Mouse (Mus musculus) stomach, embryonic 14.5 days (tissue): ENCODE results near the gene Tas2r115. TPM values are rescaled to one million over a fixed set of nuclear protein-coding genes. Genes with fewer than 3 reads are reported as not detected.

ENCODE experiments used
- polyA plus RNA-seq: library from polyadenylated mRNA; unstranded; fragments of >200 nt; fragmentation: Nextera tagmentation; extraction: Ambion mirVana; gene quantifications from 2 replicates; pipeline ENCODE4 v1.2.1, GENCODE M21; 2014

Tas2r115 gene
- polyA plus RNA-seq, 1 experiment from 2014 or later: not detected

Other genes with a start within 250 kb of the Tas2r115 start
- not detected in 2 replicates for gene Prh1, start 168.2 kb downstream of the Tas2r115 start, polyA plus RNA-seq
- not detected in 2 replicates for gene Prp2, start 142.1 kb downstream of the Tas2r115 start, polyA plus RNA-seq
- not detected in 2 replicates for gene A630073D07Rik, start 86.5 kb downstream of the Tas2r115 start, polyA plus RNA-seq
- gene Tas2r120, start 81.1 kb downstream of the Tas2r115 start, polyA plus RNA-seq: not detected in 2 replicates
- gene Tas2r121, start 37.0 kb downstream of the Tas2r115 start, polyA plus RNA-seq: not detected in 2 replicates
- not detected in 2 replicates for gene Tas2r122, start 26.1 kb downstream of the Tas2r115 start, polyA plus RNA-seq
- not detected in 2 replicates for gene Tas2r124, start 16.7 kb upstream of the Tas2r115 start, polyA plus RNA-seq
- not detected in 2 replicates for gene Tas2r102, start 24.1 kb upstream of the Tas2r115 start, polyA plus RNA-seq
- not detected in 2 replicates for gene Tas2r136, start 40.1 kb upstream of the Tas2r115 start, polyA plus RNA-seq
- not detected in 2 replicates for gene Tas2r117, start 64.8 kb upstream of the Tas2r115 start, polyA plus RNA-seq
- gene Tas2r123, start 109.1 kb upstream of the Tas2r115 start, polyA plus RNA-seq: not detected in 2 replicates
- not detected in 2 replicates for gene Tas2r116, start 117.4 kb upstream of the Tas2r115 start, polyA plus RNA-seq
- not detected in 2 replicates for gene Tas2r110, start 130.0 kb upstream of the Tas2r115 start, polyA plus RNA-seq
- gene Tas2r113, start 155.0 kb upstream of the Tas2r115 start, polyA plus RNA-seq: not detected in 2 replicates
- not detected in 2 replicates for gene Tas2r125, start 171.6 kb upstream of the Tas2r115 start, polyA plus RNA-seq
- gene Tas2r129, start 213.1 kb upstream of the Tas2r115 start, polyA plus RNA-seq: not detected in 2 replicates
- gene Tas2r131, start 219.9 kb upstream of the Tas2r115 start, polyA plus RNA-seq: not detected in 2 replicates
- not detected in 2 replicates for gene Tas2r109, start 242.9 kb upstream of the Tas2r115 start, polyA plus RNA-seq